Mouse (Mus musculus) lung, postnatal 0 days (tissue): ENCODE data around the gene Car5a. TPM values are rescaled to one million over a fixed set of nuclear protein-coding genes. Genes with fewer than 3 reads are reported as not detected.

Experiments used
- ATAC-seq: fragments of 200-750 bp; cut with Nextera tagmentation; 2 replicates; pipeline ENCODE4 v1.8.0; 2017; ENCODE audit warnings: moderate library complexity
- DNase-seq: peaks from one replicate; pipeline ENCODE4 v3.0.0-alpha.2; 2016; ENCODE audit warnings: low spot score
- H3K27ac ChIP-seq: fragments of 300-500 bp; sonication (generic); 2 replicates; pipeline ENCODE4 v1.5.1; 2014; ENCODE audit warnings: antibody characterized with exemption, mild to moderate bottlenecking, low read length, mixed read lengths
- H3K27me3 ChIP-seq: fragments of 300-500 bp; sonication (generic); replicated peaks from 2 replicates; pipeline ENCODE4 v1.6.1; 2014; ENCODE audit warnings: low read length, mixed read lengths; ENCODE audit not compliant: insufficient read depth
- H3K36me3 ChIP-seq: fragments of 300-500 bp; sonication (generic); 2 replicates; pipeline ENCODE4 v1.6.1; 2014; ENCODE audit warnings: low read length, mixed read lengths; ENCODE audit not compliant: insufficient read depth
- H3K4me1 ChIP-seq: fragments of 300-500 bp; sonication (generic); 2 replicates; pipeline ENCODE4 v1.6.1; 2014; ENCODE audit warnings: antibody characterized with exemption, low read depth, low read length, mixed read lengths; ENCODE audit not compliant: insufficient read depth
- H3K4me2 ChIP-seq: fragments of 300-500 bp; sonication (generic); replicated peaks from 2 replicates; pipeline ENCODE4 v1.6.1; 2014; ENCODE audit warnings: low read depth, mild to moderate bottlenecking, low read length, moderate library complexity, mixed read lengths
- H3K4me3 ChIP-seq: fragments of 300-500 bp; sonication (generic); 2 replicates; pipeline ENCODE4 v1.5.1; 2014; ENCODE audit warnings: low read depth, low read length
- H3K9ac ChIP-seq: fragments of 300-500 bp; sonication (generic); replicated peaks from 2 replicates; pipeline ENCODE4 v1.6.1; 2014; ENCODE audit warnings: low read depth, mild to moderate bottlenecking
- H3K9me3 ChIP-seq: fragments of 300-500 bp; sonication (generic); 2 replicates; pipeline ENCODE4 v1.6.1; 2016; ENCODE audit warnings: low read length, mixed read lengths
- CTCF ChIP-seq: IDR thresholded peaks from 2 replicates; pipeline ENCODE4 v1.5.1; 2016; ENCODE audit warnings: antibody characterized with exemption, mild to moderate bottlenecking
- EP300 ChIP-seq: IDR thresholded peaks from 2 replicates; pipeline ENCODE4 v1.6.1; 2016; ENCODE audit warnings: antibody characterized with exemption, mild to moderate bottlenecking, control low read depth
- WGBS: fragments of 180-500 bp; shearing (Covaris S2); extraction: QIAGEN DNeasy Blood & Tissue Kit; methylation state at CpG from one replicate; pipeline ENCODE4 v1.1.7; 2014; 5-methylcytosine and 5-hydroxymethylcytosine counted together
- polyA plus RNA-seq: library from polyadenylated mRNA; unstranded; fragments of >200 nt; fragmentation: Nextera tagmentation; extraction: Ambion mirVana; gene quantifications from 2 replicates; pipeline ENCODE4 v1.2.1, GENCODE M21; 2015

The Car5a gene
- polyA plus RNA-seq, 1 experiment from 2014 or later: 0.61 TPM

DNA sequence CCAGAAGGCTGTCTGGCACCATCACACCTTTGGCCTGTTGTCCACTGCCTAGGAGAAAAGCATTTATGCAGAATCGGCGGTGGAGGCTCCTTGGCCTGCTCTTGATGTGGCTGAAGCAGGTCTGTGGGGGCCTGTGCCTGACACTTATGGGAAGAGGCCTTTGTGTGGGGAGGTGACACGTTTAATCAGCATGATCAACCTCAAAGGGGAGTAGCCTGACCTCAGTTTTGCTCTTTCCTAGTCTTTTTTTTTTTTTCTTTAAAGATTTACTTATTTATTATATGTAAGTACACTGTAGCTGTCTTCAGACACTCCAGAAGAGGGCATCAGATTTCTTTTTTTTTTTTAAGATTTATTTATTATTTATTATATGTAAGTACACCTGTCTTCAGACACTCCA, 18.2 kb upstream of the Car5a start:
- H3K4me1 ChIP-seq: peaks cover 5% of the 10 kb centered on the region; the same call in 1 of the 2 replicates
- no peak for DNase-seq

DNA sequence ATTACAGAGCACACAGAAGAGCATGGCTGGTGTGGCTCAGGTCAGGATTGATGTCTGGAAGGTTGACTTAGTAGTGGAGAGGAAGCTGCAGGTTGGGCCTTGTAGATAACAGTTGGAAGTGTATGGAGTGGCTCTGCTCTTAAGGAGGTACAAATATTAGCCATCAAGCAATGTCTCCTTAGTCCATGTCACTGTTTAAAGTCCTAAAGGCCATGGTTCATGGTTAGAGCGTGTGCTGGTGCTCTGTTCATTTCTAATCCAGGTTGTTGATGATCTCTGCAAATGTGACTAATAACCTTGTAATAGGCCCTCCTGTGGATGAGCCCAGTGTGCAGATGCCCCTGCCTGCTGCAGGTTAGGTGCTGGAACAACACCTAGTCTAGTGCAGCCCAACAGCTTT, 13.7 kb upstream of the Car5a start:
- no peaks in the 10 kb centered on the region for H3K4me1 ChIP-seq
- no peak overlapping the region for H3K9ac ChIP-seq
- H3K4me3 ChIP-seq: no peak overlapping the region
- H3K9me3 ChIP-seq: no peaks in the 10 kb centered on the region
- 89% methylated on average over 1 of the region's 1 CpGs for WGBS
- no peak overlapping the region for H3K27ac ChIP-seq
- ATAC-seq: no peak
- H3K27me3 ChIP-seq: no peaks in the 10 kb centered on the region
- DNase-seq: no peak
- H3K4me2 ChIP-seq: no peak overlapping the region
- 0 out of 2 replicates have a peak, but pooled peaks cover 4% of the 10 kb centered on the region for H3K36me3 ChIP-seq
- no peak for TF ChIP-seq EP300
- TF ChIP-seq CTCF: no peak

More for the DNA sequence above, 18.2 kb upstream of the Car5a start:
- 55% methylated on average over 3 of the region's 3 CpGs for WGBS
- Histone ChIP-seq H3K27ac (no peak overlapping the region), H3K4me2 (no peak overlapping the region), H3K27me3 (no peaks in the 10 kb centered on the region), H3K4me3 (no peak overlapping the region), H3K36me3 (no peaks in the 10 kb centered on the region), H3K9me3 (no peaks in the 10 kb centered on the region), H3K9ac (no peak overlapping the region)
- TF ChIP-seq CTCF: no peak
- no peak for TF ChIP-seq EP300
- no peak for ATAC-seq

DNA sequence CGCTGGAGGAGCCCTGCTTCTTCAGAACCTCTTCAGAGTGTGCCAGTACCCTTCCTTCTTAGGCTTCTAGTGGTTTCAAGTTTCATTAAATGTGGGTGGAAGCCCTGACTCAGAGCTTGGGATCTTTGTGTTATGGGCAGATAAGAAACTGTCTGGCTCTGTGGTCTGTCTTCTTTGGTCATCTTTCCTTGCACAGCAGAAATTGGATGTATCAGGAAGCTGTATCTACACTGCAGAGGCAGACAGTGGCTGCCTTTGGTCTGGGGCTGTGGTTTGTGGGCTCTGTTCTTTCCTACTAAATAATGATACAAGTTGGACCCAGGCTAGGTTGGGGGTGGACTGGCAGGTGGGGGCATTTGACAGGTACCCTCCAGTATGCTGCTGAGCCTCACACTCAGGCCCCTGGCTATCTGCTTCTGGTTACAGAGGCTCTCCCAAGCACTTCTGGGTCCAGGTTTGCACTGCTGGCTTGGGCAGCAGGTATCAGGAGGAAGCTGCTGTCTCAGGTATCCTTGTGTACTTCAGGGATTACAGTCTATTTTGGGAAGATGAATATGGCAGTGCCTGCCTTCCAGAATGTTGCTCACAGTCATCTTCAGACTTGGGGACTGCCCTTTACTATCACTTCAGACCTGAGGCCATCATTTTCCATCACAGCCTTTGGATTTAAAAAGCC, 11.3 kb upstream of the Car5a start:
- Histone ChIP-seq H3K9me3 (no peaks in the 10 kb centered on the region), H3K36me3 (0 out of 2 replicates have a peak, but pooled peaks cover 4% of the 10 kb centered on the region), H3K4me1 (peaks cover 10% of the 10 kb centered on the region; the same call in 1 of the 2 replicates), H3K27ac (no peak overlapping the region), H3K9ac (no peak overlapping the region), H3K4me3 (no peak overlapping the region), H3K27me3 (no peaks in the 10 kb centered on the region), H3K4me2 (no peak overlapping the region)
- no peak for ATAC-seq
- WGBS: 38% methylated on average over 1 of the region's 1 CpGs
- TF ChIP-seq EP300 (no peak), CTCF (no peak)
- no peak for DNase-seq

DNA sequence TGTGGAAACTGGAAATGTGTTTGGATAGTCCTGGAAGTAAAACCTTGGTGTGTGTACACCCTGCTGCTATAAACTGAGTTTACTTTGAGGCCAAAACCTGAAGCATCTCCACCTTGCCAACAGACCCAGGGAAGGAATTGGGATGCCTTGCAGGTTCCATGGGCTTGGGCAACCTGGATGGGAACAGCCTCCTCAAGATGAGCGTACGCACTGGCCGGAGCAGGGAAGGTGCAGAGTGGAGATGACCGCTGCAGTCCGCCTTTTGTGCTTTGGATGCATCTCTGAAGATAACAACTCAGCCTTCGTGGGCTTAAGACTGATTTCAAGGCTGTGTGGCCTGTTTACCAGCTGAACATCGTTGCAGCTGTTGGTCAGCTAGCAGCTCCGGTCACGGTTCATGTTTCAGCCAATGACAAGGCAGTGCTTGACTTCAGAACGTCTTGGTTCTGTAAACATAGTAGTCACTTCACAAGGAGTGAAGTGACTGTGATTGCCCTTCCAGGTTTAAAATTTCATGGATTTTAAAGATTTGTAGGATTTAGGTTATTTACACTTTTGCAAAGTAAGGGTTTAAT, 10.4 kb upstream of the Car5a start:
- Histone ChIP-seq H3K4me2 (no peak overlapping the region), H3K27ac (no peak overlapping the region), H3K27me3 (no peaks in the 10 kb centered on the region), H3K9me3 (no peaks in the 10 kb centered on the region), H3K4me1 (peaks cover 10% of the 10 kb centered on the region; the same call in 1 of the 2 replicates), H3K36me3 (0 out of 2 replicates have a peak, but pooled peaks cover 4% of the 10 kb centered on the region), H3K9ac (no peak overlapping the region), H3K4me3 (no peak overlapping the region)
- WGBS: 55% methylated on average over 10 of the region's 10 CpGs
- DNase-seq: no peak
- no peak for ATAC-seq
- TF ChIP-seq CTCF (no peak), EP300 (no peak)

DNA sequence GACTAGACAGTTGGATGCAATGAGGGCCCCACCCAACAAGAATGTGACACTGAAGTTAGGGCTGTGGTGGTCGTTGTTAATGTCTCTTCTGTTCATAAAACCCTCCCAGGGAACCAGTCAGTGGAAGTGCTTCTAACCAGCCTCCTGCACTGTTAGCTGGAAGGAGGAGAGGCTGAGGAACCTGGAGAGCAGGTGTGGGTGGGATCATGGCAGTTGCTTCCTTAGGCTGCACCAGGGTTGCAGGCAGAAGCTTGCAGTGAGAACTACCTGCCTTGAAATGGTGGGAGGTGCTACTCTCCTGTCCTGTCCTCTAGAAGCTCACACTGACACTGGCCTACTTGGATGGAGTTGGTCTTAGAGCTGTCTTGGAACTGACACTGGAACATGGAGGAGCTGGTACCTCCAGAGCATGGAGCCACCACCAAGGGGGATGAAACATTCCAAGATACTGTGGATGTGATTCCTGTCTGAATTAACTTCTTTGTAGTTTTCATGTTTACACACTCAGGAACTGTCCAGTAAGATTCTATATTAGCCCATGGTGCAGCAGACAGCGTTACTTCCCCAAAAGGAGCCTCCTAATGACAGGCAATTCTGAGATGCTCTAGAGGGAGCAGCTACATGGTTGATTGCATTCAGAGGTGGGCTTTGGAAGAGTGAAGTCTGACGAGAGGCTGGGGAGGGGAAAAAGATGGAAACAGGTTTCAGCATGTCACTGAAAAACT, 9.3 kb upstream of the Car5a start:
- H3K36me3 ChIP-seq: 0 out of 2 replicates have a peak, but pooled peaks cover 4% of the 10 kb centered on the region
- TF ChIP-seq CTCF (no peak), EP300 (no peak)
- DNase-seq (no peak), ATAC-seq (no peak)
- no peaks in the 10 kb centered on the region for H3K9me3 ChIP-seq
- H3K4me3 ChIP-seq: no peak overlapping the region
- no peaks in the 10 kb centered on the region for H3K27me3 ChIP-seq
- H3K27ac ChIP-seq: no peak overlapping the region
- peaks cover 10% of the 10 kb centered on the region; the same call in 1 of the 2 replicates for H3K4me1 ChIP-seq
- WGBS: 67% methylated on average over 3 of the region's 3 CpGs
- no peak overlapping the region for H3K4me2 ChIP-seq
- H3K9ac ChIP-seq: no peak overlapping the region

DNA sequence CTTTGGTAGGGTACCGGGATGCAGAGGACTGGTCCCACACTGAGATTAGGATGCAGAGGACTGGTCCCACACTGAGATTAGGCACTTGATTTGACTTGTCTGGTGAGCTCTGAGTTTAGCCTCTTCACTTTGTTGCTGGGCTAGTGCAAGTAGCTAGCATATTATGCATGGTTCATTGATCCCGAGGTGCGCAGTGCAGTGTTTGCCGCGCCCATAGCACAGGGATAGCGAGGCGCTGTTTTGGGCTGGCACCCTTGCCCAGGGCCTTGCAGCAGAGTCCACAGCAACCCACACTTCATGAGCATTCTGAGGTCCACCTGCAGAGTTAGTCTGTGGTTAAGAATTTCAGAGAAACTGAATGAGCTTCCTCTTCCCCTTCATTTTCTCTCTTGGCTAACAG, 8.1 kb upstream of the Car5a start:
- no peak overlapping the region for H3K27ac ChIP-seq
- no peak overlapping the region for H3K4me3 ChIP-seq
- no peaks in the 10 kb centered on the region for H3K9me3 ChIP-seq
- H3K4me2 ChIP-seq: no peak overlapping the region
- WGBS: 85% methylated on average over 7 of the region's 7 CpGs
- TF ChIP-seq EP300 (no peak), CTCF (no peak)
- H3K36me3 ChIP-seq: 0 out of 2 replicates have a peak, but pooled peaks cover 4% of the 10 kb centered on the region
- H3K27me3 ChIP-seq: no peaks in the 10 kb centered on the region
- ATAC-seq (no peak), DNase-seq (no peak)
- H3K4me1 ChIP-seq: peaks cover 14% of the 10 kb centered on the region; the same call in 1 of the 2 replicates
- no peak overlapping the region for H3K9ac ChIP-seq
